Mouse (Mus musculus) mouse trophoblast stem cell (cell line): ENCODE data around the gene Tlk2.
"Not testable (repeated sequence)": the region's sequence is repeated elsewhere in the genome, so short reads cannot be mapped to it uniquely, and the experiment has no call there.

ENCODE experiments used
- in situ Hi-C, 2 experiments: fragments of 300-500 bp; cut with MseI, MboI; formaldehyde crosslinking; loops; 2 replicates in 1 of 2; 3 replicates in 1 of 2; pipeline ENCODE4 v1.15.1; 2025

Tlk2 gene

GRCm38 (mm10) chr11:105178516-105178915, at the start of gene Tlk2:
TSS of gene Tlk2 (plus strand) at chr11:105178807.
- in situ Hi-C loops, result no loop called here

DNA sequence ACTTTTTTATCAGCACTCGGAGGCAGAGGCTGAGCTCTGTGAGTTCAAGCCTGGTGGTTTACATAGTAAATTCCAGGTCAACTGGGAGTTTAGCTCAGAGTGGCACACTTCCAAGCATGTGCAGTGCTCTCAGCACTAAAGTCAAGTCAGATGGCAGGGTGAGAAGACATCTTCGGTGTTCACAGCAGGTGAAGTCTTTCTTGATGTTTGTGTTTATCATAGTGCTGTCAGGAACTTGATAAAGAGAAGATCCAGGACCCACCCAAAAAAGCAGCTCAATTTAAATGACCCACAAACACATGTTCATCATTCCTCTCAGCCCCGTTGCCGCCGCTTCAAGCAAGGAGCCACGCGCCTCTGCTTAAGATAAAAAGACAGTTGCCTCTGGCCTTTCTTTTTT, 42.9 kb upstream of the Tlk2 start:
- in situ Hi-C loops, result no loop called here

DNA sequence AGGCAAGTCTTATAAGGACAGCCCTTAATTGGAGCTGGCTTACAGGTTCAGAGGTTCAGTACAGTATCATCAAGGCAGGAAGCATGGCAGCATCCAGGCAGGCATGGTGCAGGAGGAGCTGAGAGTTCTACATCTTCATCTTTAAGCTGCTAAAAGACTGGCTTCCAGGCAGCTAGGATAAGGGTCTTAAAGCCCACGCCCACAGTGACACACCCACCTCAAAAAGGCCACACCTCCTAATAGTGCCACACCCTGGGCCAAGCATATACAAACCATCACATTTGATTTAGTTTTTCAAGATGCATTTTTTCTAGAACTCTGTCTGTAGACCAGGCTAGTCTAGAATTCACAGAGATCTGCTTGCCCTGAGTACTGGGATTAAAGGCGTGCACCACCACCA, 41.4 kb upstream of the Tlk2 start:
- in situ Hi-C loops, result not testable (repeated sequence)

DNA sequence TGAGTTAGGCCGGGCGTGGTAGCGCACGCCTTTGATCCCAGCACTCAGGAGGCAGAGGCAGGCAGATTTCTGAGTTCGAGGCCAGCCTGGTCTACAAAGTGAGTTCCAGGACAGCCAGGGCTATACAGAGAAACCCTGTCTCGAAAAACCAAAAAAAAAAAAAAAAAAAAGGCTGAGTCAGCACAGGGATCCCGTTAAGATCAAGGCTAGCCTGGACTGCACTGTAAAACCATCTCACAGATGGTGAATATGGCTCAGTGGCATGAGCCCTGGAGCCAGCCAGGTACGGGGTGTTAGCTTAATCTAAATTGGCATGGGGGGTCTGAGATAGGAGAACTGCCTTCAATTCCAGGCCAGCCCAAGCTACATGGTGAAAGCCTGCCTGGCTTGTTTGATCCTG, 38.1 kb upstream of the Tlk2 start:
- in situ Hi-C loops, result not testable (repeated sequence)

DNA sequence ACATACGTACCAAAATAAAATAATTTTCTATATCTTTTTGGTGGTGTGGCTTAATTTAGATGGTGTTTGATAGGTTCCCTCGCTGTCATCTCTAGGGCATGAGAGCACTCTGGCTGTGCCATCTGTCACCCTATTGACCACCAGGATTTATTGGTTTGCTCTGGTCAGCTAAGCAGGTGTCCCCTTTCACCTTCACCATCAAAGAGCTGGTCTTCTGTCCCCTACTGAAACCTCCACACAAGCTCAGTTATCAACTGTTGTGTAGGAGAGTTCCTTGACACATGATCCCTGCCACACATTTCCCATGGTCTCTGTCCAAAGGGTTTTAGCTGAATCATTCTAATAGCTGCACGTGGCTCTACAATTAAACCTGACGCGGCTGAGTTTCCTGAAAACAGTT, 37.5 kb upstream of the Tlk2 start:
- in situ Hi-C loops, result no loop called here

- in situ Hi-C loops, result no loop called here
These were observed 35.0 kb upstream of the Tlk2 start for GRCm38 (mm10) chr11:105143564-105143963.

GRCm38 (mm10) chr11:105144084-105144483, 34.5 kb upstream of the Tlk2 start:
- in situ Hi-C loops, result no loop called here

GRCm38 (mm10) chr11:105144508-105145210, 33.9 kb upstream of the Tlk2 start:
- in situ Hi-C loops, result no loop called here

DNA sequence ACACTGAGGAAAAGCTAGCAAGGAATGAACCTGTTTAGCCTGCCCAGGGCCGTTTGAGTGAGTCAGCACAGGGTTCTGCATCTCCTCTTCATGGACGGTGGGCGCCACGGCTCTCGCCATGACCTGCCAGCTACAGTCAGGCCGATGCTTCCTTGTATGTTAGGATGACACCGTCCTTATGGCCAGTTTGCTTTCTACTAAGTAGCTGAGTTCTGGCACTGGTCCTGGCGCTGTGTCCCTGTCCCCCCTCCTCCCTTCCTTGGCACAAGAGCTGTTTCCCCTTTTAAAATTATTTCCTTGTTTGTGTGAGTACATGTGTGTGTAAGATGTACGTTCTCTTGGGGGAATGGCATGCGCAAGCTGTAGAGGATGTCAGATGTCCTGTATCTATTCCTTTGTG, 33.4 kb upstream of the Tlk2 start:
- in situ Hi-C loops, result no loop called here

GRCm38 (mm10) chr11:105146593-105146992, 32.0 kb upstream of the Tlk2 start, which contains the start of gene Gm10842:
TSS of gene Gm10842 (plus strand) at chr11:105146893.
- in situ Hi-C loops, result no loop called here

DNA sequence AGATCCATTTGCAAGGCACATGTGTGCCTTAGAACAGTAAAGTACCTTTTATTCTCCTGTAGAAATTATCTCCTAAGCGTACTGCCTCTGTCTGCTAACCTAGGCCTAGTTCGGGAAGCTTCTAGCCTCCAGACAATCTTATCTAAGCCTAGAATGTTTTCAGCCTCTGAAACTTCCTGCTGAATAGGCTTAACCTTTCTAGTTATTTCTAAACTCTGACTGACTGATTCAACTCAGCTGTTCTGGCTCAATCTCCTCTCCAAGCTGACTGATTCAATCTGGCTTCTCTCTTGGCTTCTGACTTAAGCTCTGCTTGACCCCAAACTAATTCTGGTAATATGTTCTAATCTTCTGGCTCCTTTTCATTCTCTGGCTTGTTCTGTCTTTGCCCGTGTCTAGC, 29.3 kb upstream of the Tlk2 start:
- in situ Hi-C loops, result no loop called here

GRCm38 (mm10) chr11:105149766-105150165, 28.8 kb upstream of the Tlk2 start:
- in situ Hi-C loops, result no loop called here

DNA sequence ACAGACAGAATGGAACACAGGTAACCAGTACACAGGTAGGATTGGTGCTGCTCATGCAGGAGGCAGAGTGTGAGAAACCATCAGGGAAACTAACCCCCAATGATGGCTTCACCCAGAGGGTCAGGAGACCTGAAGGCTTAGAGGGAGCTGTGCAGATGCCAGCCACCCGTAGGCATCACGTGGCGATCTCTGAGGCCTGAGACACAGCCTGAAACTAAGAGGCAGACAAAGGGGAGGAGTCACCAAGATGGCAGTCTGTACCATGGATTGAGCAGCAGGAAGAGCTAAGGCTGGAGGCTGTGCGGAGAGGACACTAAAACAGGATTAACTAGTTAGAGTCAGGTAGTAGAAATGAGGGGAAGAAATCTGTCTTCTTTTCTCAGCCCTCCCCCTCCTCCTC, 27.9 kb upstream of the Tlk2 start:
- in situ Hi-C loops, result no loop called here

DNA sequence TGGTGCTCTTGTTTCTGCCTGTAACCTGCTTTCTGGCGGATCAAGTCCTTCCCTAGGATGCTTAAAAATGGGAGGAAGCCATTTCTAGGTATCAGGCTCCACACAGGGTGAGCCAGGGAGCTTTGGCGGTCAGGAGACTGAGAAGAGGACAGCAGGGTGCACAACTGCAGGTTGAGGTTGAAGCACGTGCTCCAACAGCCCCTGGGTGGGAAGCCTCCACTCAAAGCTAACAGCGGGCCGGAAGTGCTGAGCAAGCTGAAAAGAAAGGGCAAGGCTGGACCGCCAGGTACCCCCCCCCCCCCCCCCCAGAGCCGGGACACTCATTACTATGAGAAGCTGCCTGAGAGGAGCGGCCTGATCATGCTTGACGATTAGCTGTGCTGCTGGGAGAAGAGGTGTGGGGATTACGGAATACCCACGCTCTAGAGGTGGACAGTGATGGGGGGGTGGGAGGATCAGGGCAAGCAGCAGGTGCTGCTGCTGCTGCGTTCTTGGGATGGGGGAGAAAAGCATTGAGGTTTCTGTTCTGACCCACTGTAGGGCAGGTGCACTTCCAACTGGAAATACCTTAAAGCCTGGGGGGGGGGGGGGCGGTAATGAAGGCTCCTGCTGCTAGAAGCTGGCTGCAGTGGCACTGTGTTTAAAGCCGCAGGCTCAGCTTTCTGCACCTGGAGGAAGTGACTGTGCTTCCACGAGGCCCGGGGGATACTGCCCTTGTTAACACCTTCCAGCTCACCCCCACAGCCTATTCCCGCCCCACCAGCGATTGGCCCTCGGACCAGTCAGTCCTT, 27.2 kb upstream of the Tlk2 start:
- in situ Hi-C loops, result no loop called here

GRCm38 (mm10) chr11:105152017-105152300, 26.6 kb upstream of the Tlk2 start:
- in situ Hi-C loops, result no loop called here

- in situ Hi-C loops, result no loop called here
These were observed 26.2 kb upstream of the Tlk2 start for GRCm38 (mm10) chr11:105152357-105152899.

GRCm38 (mm10) chr11:105153068-105153833, 25.4 kb upstream of the Tlk2 start:
- in situ Hi-C loops, result no loop called here

GRCm38 (mm10) chr11:105155915-105156314, 22.7 kb upstream of the Tlk2 start:
- in situ Hi-C loops, result no loop called here

DNA sequence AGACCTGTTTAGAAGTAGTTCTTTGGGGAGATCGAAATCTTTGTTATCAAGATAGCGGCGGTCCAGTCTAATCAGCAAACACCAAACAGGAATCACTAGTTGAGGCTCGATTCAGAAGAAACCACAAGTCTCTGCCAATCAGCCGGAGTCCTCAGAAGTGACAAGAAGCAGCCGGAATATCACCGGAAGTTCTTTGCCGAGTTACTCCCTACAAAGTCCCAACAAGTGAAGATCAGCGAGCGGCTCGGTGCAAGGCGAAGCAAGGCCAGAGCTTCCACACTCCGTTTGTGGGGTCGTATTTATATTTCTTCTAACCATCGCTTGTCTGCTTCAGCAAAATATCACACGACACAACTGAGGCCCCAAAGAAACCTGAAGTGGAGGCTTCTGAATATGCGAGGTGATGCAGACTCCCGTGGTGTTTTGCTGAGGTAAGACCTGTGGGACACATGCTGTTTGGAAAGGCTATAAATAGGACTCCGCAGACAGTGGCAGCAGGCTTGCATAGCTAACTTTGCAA, 21.8 kb upstream of the Tlk2 start:
- in situ Hi-C loops, result no loop called here

- in situ Hi-C loops, result no loop called here
These were observed 20.6 kb upstream of the Tlk2 start for GRCm38 (mm10) chr11:105158047-105158446.

DNA sequence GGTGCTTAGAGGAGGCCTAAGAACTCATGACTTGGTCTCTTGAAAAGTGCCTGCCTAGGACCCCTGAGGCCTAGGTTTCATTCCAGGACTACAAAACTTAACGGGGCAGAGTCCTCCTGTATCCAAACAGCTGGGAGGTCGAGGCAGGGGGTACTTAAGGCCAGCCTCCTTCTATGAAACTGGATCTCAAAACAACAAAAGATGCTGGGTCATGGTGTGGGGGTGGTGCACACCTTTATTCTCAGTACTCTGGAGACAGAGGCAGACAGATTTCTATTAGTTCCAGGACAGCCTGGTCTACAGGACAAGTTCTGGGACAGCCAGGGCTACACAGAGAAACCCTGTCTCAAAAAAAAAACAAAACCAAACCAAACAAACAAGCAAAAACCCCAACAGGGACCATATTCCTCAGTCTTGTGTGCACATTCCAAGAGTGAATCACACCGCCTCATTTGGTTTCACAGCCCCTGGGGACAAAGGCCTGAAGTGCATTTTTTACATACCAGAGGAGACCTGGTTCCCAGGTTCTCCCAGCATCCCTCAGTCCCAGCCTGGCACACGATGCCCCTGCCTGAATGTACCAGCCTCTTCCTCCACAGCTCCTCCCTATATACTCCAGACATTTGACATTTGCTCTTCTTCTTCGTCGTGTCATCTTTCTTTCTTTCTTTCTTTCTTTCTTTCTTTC, 18.8 kb upstream of the Tlk2 start:
- in situ Hi-C loops, result no loop called here

DNA sequence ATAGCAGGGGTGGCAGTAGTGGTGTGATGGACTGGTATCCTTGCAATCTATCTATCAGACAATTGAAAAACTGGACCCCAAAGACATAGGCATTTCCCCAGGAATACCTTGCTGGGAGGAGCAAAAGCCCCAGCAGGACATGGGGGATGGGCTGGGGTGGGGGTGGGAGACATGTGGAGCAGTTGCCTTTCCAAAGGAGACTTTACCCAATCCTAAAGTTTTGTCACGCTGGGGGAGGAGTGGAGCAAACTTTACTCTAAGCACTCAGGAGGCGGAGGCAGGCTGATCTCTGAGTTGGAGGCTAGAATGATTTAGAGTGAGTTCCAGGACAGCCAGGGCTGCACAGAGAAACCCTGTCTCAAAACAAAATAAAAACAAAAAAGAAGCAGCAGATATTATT, 17.2 kb upstream of the Tlk2 start:
- in situ Hi-C loops, result no loop called here
